Mouse (Mus musculus) testis, adult 2 months (tissue): ENCODE results near the gene Timm22. TPM values are rescaled to one million over a fixed set of nuclear protein-coding genes. Genes with fewer than 3 reads are reported as not detected.

Experiments used
- H3K27ac ChIP-seq: fragments of 200-500 bp; 2 replicates; pipeline ENCODE4 v1.5.1; 2012; ENCODE audit warnings: low read depth, low read length; ENCODE audit not compliant: control insufficient read depth, insufficient read depth
- H3K27me3 ChIP-seq: fragments of 200-500 bp; 2 replicates; pipeline ENCODE4 v1.6.1; 2012; ENCODE audit warnings: mild to moderate bottlenecking, low read length, moderate library complexity; ENCODE audit not compliant: control insufficient read depth, insufficient read depth
- H3K36me3 ChIP-seq: fragments of 200-500 bp; 2 replicates; pipeline ENCODE4 v1.6.1; 2012; ENCODE audit warnings: mild to moderate bottlenecking, low read length; ENCODE audit not compliant: control insufficient read depth, insufficient read depth
- H3K4me1 ChIP-seq: fragments of 200-500 bp; 2 replicates; pipeline ENCODE4 v1.6.1; 2012; ENCODE audit warnings: low read length; ENCODE audit not compliant: control insufficient read depth, insufficient read depth
- H3K4me3 ChIP-seq: fragments of 200-500 bp; 2 replicates; pipeline ENCODE4 v1.5.1; 2012; ENCODE audit warnings: low read depth, mild to moderate bottlenecking, low read length, moderate library complexity, mixed read lengths; ENCODE audit not compliant: control insufficient read depth
- CTCF ChIP-seq: fragments of 200-500 bp; IDR thresholded peaks from 2 replicates; pipeline ENCODE4 v1.5.1; 2012; ENCODE audit warnings: low read depth, mild to moderate bottlenecking, inconsistent platforms, low read length, moderate library complexity; ENCODE audit not compliant: control insufficient read depth, insufficient read depth, insufficient replicate concordance
- POLR2A ChIP-seq: fragments of 200-500 bp; IDR thresholded peaks from 2 replicates; pipeline ENCODE4 v1.6.1; 2012; ENCODE audit warnings: low read depth, mild to moderate bottlenecking, inconsistent platforms, low read length, moderate library complexity; ENCODE audit not compliant: control insufficient read depth
- polyA plus RNA-seq: library from polyadenylated mRNA; depleted of rRNA; stranded (reverse); fragments of >200 nt; gene quantifications from 2 replicates; pipeline ENCODE4 v1.2.3, GENCODE M21; 2012

Gene Timm22
- polyA plus RNA-seq, 1 experiment, result 8.6 TPM

- Histone ChIP-seq H3K27me3 (no peaks in the 10 kb centered on the region), H3K36me3 (no peaks in the 10 kb centered on the region), H3K4me1 (peaks cover 5% of the 10 kb centered on the region), H3K4me3 (no peak overlapping the region), H3K27ac (no peak overlapping the region)
- TF ChIP-seq POLR2A, result no peak
These were observed 5.4 kb upstream of the Timm22 start for GRCm38 (mm10) chr11:76401398-76401797.

GRCm38 (mm10) chr11:76405113-76405512 lies 1.6 kb upstream of the Timm22 start:
- Histone ChIP-seq H3K36me3 (no peaks in the 10 kb centered on the region), H3K27ac (no peak overlapping the region), H3K4me3 (no peak overlapping the region), H3K4me1 (peaks cover 2% of the 10 kb centered on the region; the same call in 1 of the 2 replicates), H3K27me3 (no peaks in the 10 kb centered on the region)
- TF ChIP-seq CTCF (no peak), POLR2A (no peak)

GRCm38 (mm10) chr11:76405626-76406264 lies 1.0 kb upstream of the Timm22 start:
- H3K36me3 ChIP-seq, result no peaks in the 10 kb centered on the region
- no peaks in the 10 kb centered on the region for H3K27me3 ChIP-seq
- peaks cover 2% of the 10 kb centered on the region; the same call in 1 of the 2 replicates for H3K4me1 ChIP-seq
- H3K4me3 ChIP-seq, result no peak overlapping the region
- no peak overlapping the region for H3K27ac ChIP-seq
- TF ChIP-seq POLR2A, result no peak
- no peak for TF ChIP-seq CTCF

DNA sequence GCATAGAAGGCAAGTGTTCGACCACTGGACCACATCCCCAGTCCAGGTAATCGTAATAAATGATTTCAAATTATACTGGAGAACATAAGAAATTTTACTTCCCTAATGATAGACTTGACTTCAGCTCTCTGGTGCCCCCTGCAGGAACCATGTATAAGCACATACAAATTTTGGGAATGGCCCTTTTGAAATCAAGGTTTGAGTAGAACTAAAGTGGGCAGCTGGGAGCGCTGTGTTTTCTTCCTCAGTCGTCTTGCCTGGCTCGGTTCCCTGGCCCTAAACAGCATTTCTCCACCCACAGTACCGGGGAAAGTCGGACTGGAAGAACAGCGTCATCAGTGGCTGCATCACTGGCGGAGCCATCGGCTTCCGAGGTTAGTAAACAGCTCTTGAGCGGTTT lies 4.1 kb downstream of the Timm22 start:
- TF ChIP-seq CTCF (peak; percentile 41), POLR2A (no peak)
- Histone ChIP-seq H3K4me3 (no peak overlapping the region), H3K27ac (no peak overlapping the region), H3K36me3 (peaks cover 5% of the 10 kb centered on the region), H3K4me1 (peaks cover 2% of the 10 kb centered on the region; the same call in 1 of the 2 replicates), H3K27me3 (no peaks in the 10 kb centered on the region)

DNA sequence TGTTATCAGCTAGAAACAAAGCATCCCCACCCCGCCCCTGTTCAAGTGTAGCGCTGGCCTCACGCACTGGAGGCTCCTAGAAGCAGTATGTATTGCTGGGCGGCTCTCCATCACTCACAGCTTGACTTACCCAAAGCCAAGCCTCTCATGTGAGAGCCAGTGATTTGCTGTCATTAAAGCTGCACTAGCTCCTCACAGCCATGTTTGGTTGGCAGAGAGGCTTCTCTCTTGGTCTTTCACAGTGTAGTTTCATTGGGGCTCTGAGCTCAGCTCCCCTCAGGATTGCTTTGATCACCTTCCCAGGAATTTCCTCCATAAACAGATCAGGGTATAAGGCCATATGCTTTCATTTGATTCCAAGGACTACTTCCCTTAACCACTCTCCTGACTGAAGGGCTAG lies 6.5 kb downstream of the Timm22 start:
- no peaks in the 10 kb centered on the region for H3K4me1 ChIP-seq
- TF ChIP-seq CTCF (no peak), POLR2A (no peak)
- no peak overlapping the region for H3K27ac ChIP-seq
- no peak overlapping the region for H3K4me3 ChIP-seq
- H3K36me3 ChIP-seq, result peaks cover 6% of the 10 kb centered on the region
- no peaks in the 10 kb centered on the region for H3K27me3 ChIP-seq

DNA sequence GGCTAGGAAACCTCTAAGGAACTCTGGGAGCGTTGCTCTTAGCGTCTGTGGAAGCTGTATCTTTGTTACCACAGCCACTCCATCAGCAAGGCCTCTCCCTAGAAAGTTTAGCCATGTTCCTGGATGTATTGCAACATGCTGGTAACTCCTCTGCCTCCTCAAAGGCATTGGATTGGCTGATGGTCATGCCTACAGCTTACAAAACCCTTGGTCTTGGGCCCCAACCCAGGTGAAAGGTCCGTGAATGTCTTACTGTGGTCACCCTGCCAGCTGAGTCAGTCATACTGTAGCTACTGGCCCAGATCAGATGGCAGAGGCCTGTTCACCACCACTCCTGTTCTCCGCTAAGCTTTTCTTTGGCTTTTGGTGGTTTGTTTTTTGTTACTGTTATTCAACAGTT lies 8.2 kb downstream of the Timm22 start:
- H3K27ac ChIP-seq, result no peak overlapping the region
- H3K36me3 ChIP-seq, result peaks cover 6% of the 10 kb centered on the region
- H3K4me1 ChIP-seq, result no peaks in the 10 kb centered on the region
- H3K27me3 ChIP-seq, result no peaks in the 10 kb centered on the region
- no peak overlapping the region for H3K4me3 ChIP-seq
- TF ChIP-seq CTCF, result no peak
- no peak for TF ChIP-seq POLR2A

DNA sequence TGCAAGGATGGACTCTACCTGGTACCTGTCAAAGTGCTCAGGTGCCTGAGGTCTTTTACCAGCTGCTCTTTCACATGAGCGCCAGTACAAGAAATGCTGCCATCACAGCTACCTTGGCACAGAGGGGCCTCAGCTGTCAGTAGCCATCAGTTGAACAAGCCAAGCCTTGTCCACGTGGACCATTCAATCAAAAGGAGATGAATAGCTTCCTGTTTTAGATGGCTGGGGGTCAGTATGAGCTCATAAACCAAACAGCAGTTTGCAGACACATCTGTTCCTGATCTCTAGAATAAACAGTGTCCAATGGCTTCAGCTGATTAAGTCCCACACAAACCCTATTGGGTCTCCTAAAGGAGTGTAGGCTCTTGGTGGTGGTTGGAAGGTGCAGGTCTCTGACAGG lies 9.2 kb downstream of the Timm22 start:
- Histone ChIP-seq H3K27me3 (no peaks in the 10 kb centered on the region), H3K4me3 (no peak overlapping the region), H3K36me3 (peaks cover 5% of the 10 kb centered on the region), H3K4me1 (no peaks in the 10 kb centered on the region), H3K27ac (no peak overlapping the region)
- TF ChIP-seq CTCF (no peak), POLR2A (no peak)

- Histone ChIP-seq H3K36me3 (peaks cover 3% of the 10 kb centered on the region), H3K4me3 (no peak overlapping the region), H3K27ac (no peak overlapping the region), H3K27me3 (no peaks in the 10 kb centered on the region), H3K4me1 (no peaks in the 10 kb centered on the region)
- TF ChIP-seq CTCF, result no peak
These were observed 11.7 kb downstream of the Timm22 start for GRCm38 (mm10) chr11:76418423-76418822.
